Mouse (Mus musculus) inflammation-experienced regulatory T-cells, adult 6 months (primary cell): ENCODE data around the gene Pkig. TPM values are rescaled to one million over a fixed set of nuclear protein-coding genes. Genes with fewer than 3 reads are reported as not detected.
A peak's percentile ranks its signal among the peaks of the same experiment; 100 is the strongest.
"Not testable (repeated sequence)": the region's sequence is repeated elsewhere in the genome, so short reads cannot be mapped to it uniquely, and the experiment has no call there.

Experiments
- ATAC-seq: one replicate; pipeline ENCODE4 v1.8.0; 2017
- polyA plus RNA-seq, 3 experiments: library from polyadenylated mRNA; unstranded; fragments of 100-300 nt; shearing (Covaris generic); gene quantifications; one replicate each; pipeline ENCODE4 v1.2.1; 2017

The Pkig gene
- polyA plus RNA-seq, 3 experiments from 2014 or later, result 2.0 to 5.5 (median 3.3) TPM

- ATAC-seq, result no peak
Observed at GRCm38 (mm10) chr2:163685761-163686200, 27.6 kb downstream of the Pkig start.

DNA sequence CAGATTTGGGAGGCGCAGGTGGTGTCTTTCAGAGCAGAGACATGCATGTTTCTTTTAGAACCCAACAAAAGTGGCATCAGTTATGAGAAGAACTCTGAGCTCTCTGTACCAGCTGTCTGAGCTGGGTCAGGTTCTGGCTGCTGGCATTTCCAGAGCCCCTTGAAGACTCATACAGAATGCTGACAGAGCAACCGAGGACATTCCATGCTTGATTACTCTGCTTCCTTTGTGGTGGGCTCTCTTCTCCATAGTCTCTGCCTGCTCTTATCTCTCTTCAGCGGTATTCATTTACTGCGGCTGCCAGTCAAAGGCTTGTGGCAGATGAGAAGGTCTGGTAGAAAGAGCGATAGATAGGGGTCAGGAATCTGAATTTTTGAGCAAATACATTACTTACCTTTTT, 28.0 kb downstream of the Pkig start:
- ATAC-seq, result no peak

DNA sequence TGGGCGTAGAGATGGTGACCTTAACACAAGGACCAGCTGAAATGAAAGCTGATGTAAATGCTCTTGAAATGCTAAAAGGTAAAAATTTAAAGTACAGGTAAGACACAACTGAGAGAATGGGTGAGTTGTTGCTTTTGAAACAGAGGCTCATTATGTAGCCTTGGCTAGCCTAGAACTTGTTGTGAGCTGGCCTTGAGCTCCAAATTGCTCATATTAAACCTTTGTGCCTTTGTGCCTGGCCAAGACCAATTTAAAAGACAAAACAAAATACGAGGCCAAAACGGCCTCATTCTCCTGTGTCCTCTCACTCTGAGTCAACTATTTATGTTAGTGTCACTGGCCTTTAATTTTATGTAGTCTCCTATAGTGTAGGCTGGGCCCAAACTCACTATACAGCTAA, 28.7 kb downstream of the Pkig start:
- ATAC-seq, result no peak

GRCm38 (mm10) chr2:163688377-163688776, 30.2 kb downstream of the Pkig start:
- ATAC-seq, result not testable (repeated sequence)

GRCm38 (mm10) chr2:163689771-163690170, 31.6 kb downstream of the Pkig start:
- no peak for ATAC-seq

GRCm38 (mm10) chr2:163690409-163691304, 32.5 kb downstream of the Pkig start:
- ATAC-seq, result no peak

DNA sequence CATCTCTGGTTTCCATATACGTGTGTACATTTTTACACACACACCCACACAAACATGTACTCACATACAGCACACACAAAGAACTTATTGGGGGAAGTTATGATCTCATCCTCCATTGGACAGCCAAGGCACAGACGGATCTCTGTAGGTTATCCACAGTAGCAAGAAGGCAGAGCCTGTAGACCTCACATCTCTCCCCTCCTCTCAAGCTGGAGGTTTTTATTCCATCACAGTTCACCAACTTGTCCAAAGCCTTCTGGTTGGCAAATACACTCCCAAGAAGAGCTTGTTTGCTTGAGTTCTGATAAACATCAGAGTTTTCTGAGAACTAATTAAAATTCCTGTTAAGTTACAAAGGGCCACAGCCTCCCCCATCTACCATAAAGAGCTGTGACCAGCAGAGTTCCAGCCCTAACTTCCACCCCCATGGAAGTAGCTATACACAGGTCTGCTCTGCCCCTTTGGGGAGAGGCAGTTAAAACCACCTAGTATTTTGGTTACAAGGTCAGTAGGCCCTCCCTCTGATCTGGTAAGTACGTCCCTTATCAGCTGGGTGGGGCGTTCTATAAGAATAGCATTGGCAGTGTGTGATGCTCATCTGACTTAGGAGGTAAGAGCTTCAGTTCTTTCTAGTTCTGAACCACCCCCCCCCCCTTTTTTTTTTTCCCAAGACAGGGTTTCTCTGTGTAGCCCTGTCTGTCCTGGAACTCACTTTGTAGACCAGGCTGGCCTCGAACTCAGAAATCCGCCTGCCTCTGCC, 33.8 kb downstream of the Pkig start:
- no peak for ATAC-seq

DNA sequence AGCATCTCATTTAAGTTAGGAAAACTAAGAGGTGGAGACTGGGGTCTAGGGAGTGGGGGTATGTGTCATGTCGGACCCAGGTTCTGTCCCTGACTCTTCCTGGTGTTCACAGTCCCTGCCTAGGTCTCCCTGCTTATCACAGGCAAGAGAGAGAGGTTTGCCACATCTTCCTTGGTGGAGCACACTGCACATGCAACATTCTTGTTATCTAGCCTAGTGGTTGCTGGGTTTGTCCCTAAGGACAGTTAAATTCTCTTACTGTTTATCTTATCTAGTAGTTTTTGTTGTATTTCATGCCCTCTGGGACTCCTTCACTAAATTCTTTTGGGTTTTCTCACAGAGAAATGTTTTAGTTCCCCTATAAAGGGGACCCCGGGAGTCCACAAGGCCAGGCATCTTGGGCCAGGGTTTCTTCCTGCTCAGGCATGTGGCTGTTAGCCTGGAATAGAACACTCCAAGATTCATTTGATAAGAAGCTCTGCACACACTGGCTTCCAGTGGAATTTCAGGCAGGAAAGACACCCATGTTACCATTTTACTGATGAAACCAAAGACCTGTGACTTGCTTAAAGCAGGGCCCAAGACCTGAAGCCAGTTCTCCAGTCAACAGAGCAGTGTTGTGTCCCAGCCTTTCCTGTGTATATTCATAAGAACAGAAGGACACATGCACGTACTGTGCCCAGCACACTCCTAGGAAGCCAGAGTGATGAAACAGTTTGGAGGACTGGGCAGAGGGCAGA, 34.9 kb downstream of the Pkig start:
- ATAC-seq, result no peak

DNA sequence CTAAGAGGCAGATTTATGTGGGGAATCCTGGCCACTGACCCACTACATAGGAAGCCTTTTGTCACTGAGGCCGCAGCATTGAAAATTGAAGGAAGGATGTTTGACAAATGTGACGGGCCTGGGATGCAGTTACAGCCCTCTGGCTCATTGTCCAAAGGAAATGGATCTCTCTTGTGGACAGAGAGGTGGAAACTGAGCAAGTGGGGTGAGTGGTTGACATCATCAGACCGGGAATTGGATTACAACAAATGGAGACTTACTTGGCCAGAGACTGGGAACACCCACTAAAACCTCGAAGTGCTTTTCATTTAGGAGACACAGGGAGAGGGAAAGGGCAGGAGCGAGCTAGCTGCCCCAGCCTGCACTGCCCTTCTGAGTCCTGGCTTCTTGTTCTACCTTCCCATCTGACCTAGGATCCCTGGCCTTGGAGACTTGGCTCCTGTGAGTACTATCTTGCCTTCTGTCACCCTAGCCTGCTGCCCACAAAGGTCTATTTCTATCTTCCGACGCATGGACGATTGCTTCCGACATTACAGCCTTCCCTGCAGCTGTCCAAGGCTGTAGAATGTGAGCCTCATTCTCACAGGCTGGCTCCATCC, 35.6 kb downstream of the Pkig start:
- no peak for ATAC-seq

DNA sequence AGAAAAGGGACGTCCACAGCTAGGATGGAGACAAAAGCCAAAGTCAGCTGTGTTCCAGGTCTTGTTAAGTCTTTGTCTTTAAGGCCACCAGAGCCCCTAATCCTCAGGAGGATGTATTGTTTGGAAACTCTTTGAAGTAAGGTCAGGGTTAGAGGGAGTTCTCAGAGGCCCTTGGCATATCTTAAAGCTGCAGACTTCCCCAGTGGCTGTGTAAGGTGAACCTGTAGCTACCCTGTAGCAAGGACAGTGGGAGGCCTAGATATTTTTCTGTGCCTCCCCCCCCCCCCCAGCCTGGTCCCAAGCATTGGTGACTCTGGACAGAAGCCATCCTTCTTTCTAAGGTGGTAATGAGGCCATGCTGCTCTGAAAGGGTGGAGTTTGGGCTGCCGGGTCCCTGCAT, 38.6 kb downstream of the Pkig start:
- ATAC-seq, result no peak

GRCm38 (mm10) chr2:163697764-163698480, 39.7 kb downstream of the Pkig start:
- ATAC-seq, result peak; percentile 68

- ATAC-seq, result no peak
Observed at GRCm38 (mm10) chr2:163699078-163699780, 41.0 kb downstream of the Pkig start.

DNA sequence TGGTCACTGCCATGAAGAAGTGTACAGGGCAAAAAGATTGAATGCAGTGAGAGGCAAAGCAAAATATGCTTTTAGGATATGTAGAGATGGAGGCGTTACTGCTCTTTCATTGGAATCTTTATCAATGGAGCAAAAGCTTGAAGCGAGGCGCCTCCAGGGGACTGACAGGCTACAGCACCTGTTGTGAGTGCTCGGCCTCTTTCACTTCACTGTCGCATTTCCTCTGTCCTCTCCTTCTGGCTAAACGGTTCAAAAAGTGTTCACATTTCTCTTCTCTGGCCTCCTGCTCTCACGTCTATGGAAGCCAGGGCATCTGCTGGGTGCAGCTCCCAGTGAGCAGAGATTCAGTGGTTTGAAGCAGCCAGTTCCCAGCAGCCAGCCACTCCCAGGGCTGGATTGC, 44.2 kb downstream of the Pkig start:
- no peak for ATAC-seq

GRCm38 (mm10) chr2:163702921-163703320, 44.7 kb downstream of the Pkig start:
- no peak for ATAC-seq

- no peak for ATAC-seq
Observed at GRCm38 (mm10) chr2:163703599-163704260, 45.5 kb downstream of the Pkig start.

- ATAC-seq, result no peak
Observed at GRCm38 (mm10) chr2:163708321-163708720, 50.1 kb downstream of the Pkig start.

GRCm38 (mm10) chr2:163708763-163709250, 50.6 kb downstream of the Pkig start:
- no peak for ATAC-seq

DNA sequence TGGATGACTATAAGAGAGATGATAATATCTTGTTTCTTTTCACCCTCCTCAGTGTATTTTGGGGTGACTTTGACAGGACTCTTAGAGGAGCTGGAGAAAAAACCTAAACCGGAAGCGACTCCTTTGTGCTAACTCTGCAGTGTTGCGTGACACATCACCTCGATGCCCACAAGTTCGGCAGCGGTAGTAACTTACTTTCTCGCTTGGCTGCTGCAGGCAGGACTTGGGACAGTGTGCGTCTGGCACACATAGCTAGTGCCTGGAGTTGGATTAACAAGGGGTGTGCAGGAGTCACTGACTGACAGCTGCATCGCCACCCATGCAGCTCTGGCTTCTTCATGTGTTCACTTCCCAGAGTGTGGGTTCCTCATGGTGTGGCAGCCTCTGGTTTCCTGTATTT, 51.8 kb downstream of the Pkig start:
- no peak for ATAC-seq

- no peak for ATAC-seq
Observed at GRCm38 (mm10) chr2:163710606-163711159, 52.5 kb downstream of the Pkig start.

DNA sequence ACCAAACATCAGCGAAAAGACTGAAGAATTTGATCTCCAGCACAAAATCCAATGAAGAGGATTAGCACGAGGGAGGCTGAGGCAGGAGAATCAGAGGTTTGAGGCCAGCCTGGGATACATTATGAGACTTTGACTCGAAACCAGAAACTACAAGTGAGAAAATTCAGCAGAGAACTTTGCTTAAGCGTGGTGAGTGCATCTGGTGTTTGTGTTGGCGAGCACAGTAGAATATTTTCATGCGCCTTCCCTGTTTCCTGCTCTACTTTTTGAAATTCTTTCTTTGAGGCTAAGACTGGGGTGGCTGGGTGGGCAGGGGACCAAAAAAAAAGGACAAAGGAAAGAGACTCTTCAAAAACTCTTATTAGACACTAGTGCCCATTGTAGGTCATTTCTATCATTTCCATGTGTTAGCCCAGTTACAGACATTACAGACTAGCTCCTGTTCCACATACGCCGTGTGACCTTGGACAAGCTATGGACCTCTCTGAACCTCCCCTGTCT, 53.2 kb downstream of the Pkig start:
- ATAC-seq, result no peak
